ENCODE assay signal across 11 mouse cellular contexts in genomic region chr6:97352505-97353154, GRCm38 (mm10).
DNase-seq lines count a peak whose midpoint lies in the region; ATAC-seq lines count a peak whose summit lies in the region.
"Had no signal": no experiment of that assay in that cellular context is flagged by ENCODE, and none has a peak within 500 bp of the region (broad histone marks: within the 10 kb centered on the region; RNA-seq: fewer than 3 reads in every experiment).

No protein-coding gene starts in this region.

- H3K4me2 ChIP-seq in heart, embryonic 14.5 days (ENCODE audit: low read length): peak overlapping the region; percentile 57
- peak overlapping the region; percentile 45 for H3K4me2 ChIP-seq in liver, embryonic 13.5 days

- no peak for DNase-seq in heart, adult 18-20 months
- peak; percentile 27 for DNase-seq in thymus, postnatal 0 days (ENCODE audit: low spot score)
- no peak for DNase-seq in thymus, postnatal 14 days
- no peak for DNase-seq in liver, embryonic 13.5 days
- DNase-seq in adrenal gland, adult 2 months: no peak
- no peak for DNase-seq in gastrocnemius, postnatal 10 days
- no peak for DNase-seq in spleen, adult 12 weeks (ENCODE audit: low spot score)
- DNase-seq: adrenal gland, postnatal 10 days had no signal

- no peak overlapping the region; a peak in 1 of 4 replicates for H3K27ac ChIP-seq in heart, embryonic 14.5 days (replicated peaks in 1 of 2; ENCODE audit: control insufficient read depth in 1 of 2, insufficient read depth in 1 of 2, low read depth in 2 of 2, low read length in 2 of 2)
- H3K27ac ChIP-seq in liver, embryonic 13.5 days: no peak overlapping the region
- H3K27ac ChIP-seq: left cerebral cortex, adult 2 months had no signal

- H3K9me3 ChIP-seq in heart, embryonic 14.5 days (ENCODE audit: control insufficient read depth, low read length): no peaks in the 10 kb centered on the region
- no peaks in the 10 kb centered on the region for H3K9me3 ChIP-seq in liver, embryonic 13.5 days (replicated peaks)

- H3K4me3 ChIP-seq in heart, embryonic 14.5 days (ENCODE audit: control insufficient read depth in 1 of 2, insufficient read depth in 1 of 2, low read depth in 1 of 2, low read length in 2 of 2): peak overlapping the region; percentile 5 to 36; a peak in 1 of 4 replicates
- H3K4me3 ChIP-seq in liver, embryonic 13.5 days (replicated peaks): peak overlapping the region; percentile 36
- H3K4me3 ChIP-seq: left cerebral cortex, adult 2 months had no signal

- no peak for ATAC-seq in heart, embryonic 14.5 days (ENCODE audit: insufficient number of reproducible peaks, insufficient read depth, low FRiP score, low read depth)
- no peak for ATAC-seq in liver, embryonic 13.5 days (ENCODE audit: low read depth)

- H3K36me3 ChIP-seq in heart, embryonic 14.5 days (ENCODE audit: control insufficient read depth, insufficient read depth, low read length): no peaks in the 10 kb centered on the region
- H3K36me3 ChIP-seq in liver, embryonic 13.5 days: no peaks in the 10 kb centered on the region

- H3K4me1 ChIP-seq in heart, embryonic 14.5 days (ENCODE audit: control insufficient read depth in 2 of 2, insufficient read depth in 2 of 2, low read length in 2 of 2): peaks cover 31 to 59% of the 10 kb centered on the region in 2 experiments
- H3K4me1 ChIP-seq in liver, embryonic 13.5 days (replicated peaks): peaks cover 37% of the 10 kb centered on the region

- peak overlapping the region; percentile 48; the same call in 1 of the 2 replicates for H3K9ac ChIP-seq in heart, embryonic 14.5 days (ENCODE audit: low read length)
- no peak overlapping the region for H3K9ac ChIP-seq in liver, embryonic 13.5 days

- no peaks in the 10 kb centered on the region for H3K27me3 ChIP-seq in heart, embryonic 14.5 days (ENCODE audit: control insufficient read depth, insufficient read depth, low read length)
- no peaks in the 10 kb centered on the region for H3K27me3 ChIP-seq in liver, embryonic 13.5 days
- H3K27me3 ChIP-seq: CH12.LX had no signal

- 30% methylated on average over 10 of the region's 10 CpGs for WGBS in heart, embryonic 14.5 days
- 31% methylated on average over 10 of the region's 10 CpGs for WGBS in liver, embryonic 13.5 days (ENCODE audit: insufficient replicate concordance)
